Mouse (Mus musculus) stomach, postnatal 0 days (tissue): ENCODE measurements around the gene Smoc2. TPM values are rescaled to one million over a fixed set of nuclear protein-coding genes. Genes with fewer than 3 reads are reported as not detected.

Source experiments
- ATAC-seq: fragments of 200-750 bp; cut with Nextera tagmentation; 2 replicates; pipeline ENCODE4 v1.8.0; 2017; ENCODE audit not compliant: low FRiP score, low TSS enrichment
- DNase-seq: peaks from one replicate; pipeline ENCODE4 v3.0.0-alpha.2; 2016; ENCODE audit warnings: low spot score
- H3K27ac ChIP-seq: fragments of 300-500 bp; sonication (generic); replicated peaks from 2 replicates; pipeline ENCODE4 v1.5.1; 2014; ENCODE audit warnings: mild to moderate bottlenecking, control low read depth
- H3K27me3 ChIP-seq: fragments of 300-500 bp; sonication (generic); 2 replicates; pipeline ENCODE4 v1.6.1; 2014; ENCODE audit warnings: low read length; ENCODE audit not compliant: control insufficient read depth, insufficient read depth
- H3K36me3 ChIP-seq: fragments of 300-500 bp; sonication (generic); 2 replicates; pipeline ENCODE4 v1.6.1; 2014; ENCODE audit warnings: low read length, mixed read lengths; ENCODE audit not compliant: control insufficient read depth, insufficient read depth
- H3K4me1 ChIP-seq: fragments of 300-500 bp; sonication (generic); replicated peaks from 2 replicates; pipeline ENCODE4 v1.6.1; 2014; ENCODE audit warnings: antibody characterized with exemption; ENCODE audit not compliant: control insufficient read depth, insufficient read depth
- H3K4me2 ChIP-seq: fragments of 300-500 bp; sonication (generic); replicated peaks from 2 replicates; pipeline ENCODE4 v1.6.1; 2014; ENCODE audit warnings: low read depth, mild to moderate bottlenecking, control low read depth, moderate library complexity
- H3K4me3 ChIP-seq: fragments of 300-500 bp; sonication (generic); 2 replicates; pipeline ENCODE4 v1.5.1; 2014; ENCODE audit warnings: low read depth, low read length, control low read depth
- H3K9ac ChIP-seq: fragments of 300-500 bp; sonication (generic); 2 replicates; pipeline ENCODE4 v1.6.1; 2014; ENCODE audit warnings: mild to moderate bottlenecking, low read length, control low read depth, mixed read lengths
- H3K9me3 ChIP-seq: fragments of 300-500 bp; sonication (generic); 2 replicates; pipeline ENCODE4 v1.6.1; 2016; ENCODE audit warnings: low read length; ENCODE audit not compliant: control insufficient read depth
- CTCF ChIP-seq: IDR thresholded peaks from 2 replicates; pipeline ENCODE4 v1.5.1; 2016; ENCODE audit warnings: antibody characterized with exemption, low read depth, mild to moderate bottlenecking, moderate library complexity
- EP300 ChIP-seq: optimal IDR thresholded peaks from 2 replicates; pipeline ENCODE3; 2016; ENCODE audit warnings: antibody characterized with exemption
- WGBS: fragments of 180-500 bp; shearing (Covaris S2); extraction: QIAGEN DNeasy Blood & Tissue Kit; methylation state at CpG from one replicate; pipeline ENCODE4 v1.1.7; 2014; 5-methylcytosine and 5-hydroxymethylcytosine counted together
- polyA plus RNA-seq: library from polyadenylated mRNA; unstranded; fragments of >200 nt; fragmentation: Nextera tagmentation; extraction: Ambion mirVana; gene quantifications from 2 replicates; pipeline ENCODE4 v1.2.1, GENCODE M21; 2015

Gene Smoc2
- polyA plus RNA-seq, 1 experiment from 2014 or later = 59.2 TPM

- no peak overlapping the region for H3K9ac ChIP-seq
- DNase-seq (no peak), ATAC-seq (no peak)
- TF ChIP-seq EP300 = no peak
- no peak for TF ChIP-seq CTCF
- no peaks in the 10 kb centered on the region for H3K4me1 ChIP-seq
- no peak overlapping the region for H3K27ac ChIP-seq
- no peak overlapping the region for H3K4me3 ChIP-seq
- no peaks in the 10 kb centered on the region for H3K27me3 ChIP-seq
- 59% methylated on average over 2 of the region's 2 CpGs for WGBS
- H3K4me2 ChIP-seq = no peak overlapping the region
- H3K36me3 ChIP-seq = no peaks in the 10 kb centered on the region
- H3K9me3 ChIP-seq = no peaks in the 10 kb centered on the region
Measured at GRCm38 (mm10) chr17:14392443-14392842, 113.1 kb downstream of the Smoc2 start.

- 51% methylated on average over 5 of the region's 5 CpGs for WGBS
- H3K27ac ChIP-seq = no peak overlapping the region
- no peaks in the 10 kb centered on the region for H3K9me3 ChIP-seq
- TF ChIP-seq EP300 (no peak), CTCF (no peak)
- H3K36me3 ChIP-seq = no peaks in the 10 kb centered on the region
- no peaks in the 10 kb centered on the region for H3K27me3 ChIP-seq
- H3K4me3 ChIP-seq = no peak overlapping the region
- ATAC-seq (no peak), DNase-seq (no peak)
- H3K9ac ChIP-seq = no peak overlapping the region
- no peak overlapping the region for H3K4me2 ChIP-seq
- no peaks in the 10 kb centered on the region for H3K4me1 ChIP-seq
Measured at GRCm38 (mm10) chr17:14394861-14395260, 115.6 kb downstream of the Smoc2 start.

DNA sequence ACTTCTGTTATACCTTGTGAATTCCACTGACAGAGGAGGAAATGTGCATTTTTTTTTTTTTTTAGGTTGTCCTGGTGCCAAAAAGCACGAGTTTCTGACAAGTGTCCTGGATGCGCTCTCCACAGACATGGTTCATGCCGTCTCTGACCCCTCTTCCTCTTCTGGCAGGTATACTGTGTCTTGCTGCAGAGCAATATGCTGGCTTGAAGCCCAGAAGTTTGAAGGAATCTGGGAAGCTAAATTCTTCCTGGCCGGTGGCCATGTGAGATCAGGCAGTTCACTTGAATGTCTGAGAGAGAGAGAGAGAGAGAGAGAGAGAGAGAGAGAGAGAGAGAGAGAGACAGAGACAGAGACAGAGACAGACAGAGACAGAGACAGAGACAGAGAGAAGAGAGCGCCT is 118.2 kb downstream of the Smoc2 start:
- H3K36me3 ChIP-seq = no peaks in the 10 kb centered on the region
- TF ChIP-seq EP300 (no peak), CTCF (no peak)
- no peak overlapping the region for H3K4me3 ChIP-seq
- H3K9me3 ChIP-seq = no peaks in the 10 kb centered on the region
- no peak overlapping the region for H3K4me2 ChIP-seq
- DNase-seq = peak; percentile 29
- no peak overlapping the region for H3K27ac ChIP-seq
- 37% methylated on average over 5 of the region's 5 CpGs for WGBS
- no peaks in the 10 kb centered on the region for H3K27me3 ChIP-seq
- ATAC-seq = 0 out of 2 replicates have a peak, but pooled peaks have one; percentile 47
- no peaks in the 10 kb centered on the region for H3K4me1 ChIP-seq
- H3K9ac ChIP-seq = no peak overlapping the region

DNA sequence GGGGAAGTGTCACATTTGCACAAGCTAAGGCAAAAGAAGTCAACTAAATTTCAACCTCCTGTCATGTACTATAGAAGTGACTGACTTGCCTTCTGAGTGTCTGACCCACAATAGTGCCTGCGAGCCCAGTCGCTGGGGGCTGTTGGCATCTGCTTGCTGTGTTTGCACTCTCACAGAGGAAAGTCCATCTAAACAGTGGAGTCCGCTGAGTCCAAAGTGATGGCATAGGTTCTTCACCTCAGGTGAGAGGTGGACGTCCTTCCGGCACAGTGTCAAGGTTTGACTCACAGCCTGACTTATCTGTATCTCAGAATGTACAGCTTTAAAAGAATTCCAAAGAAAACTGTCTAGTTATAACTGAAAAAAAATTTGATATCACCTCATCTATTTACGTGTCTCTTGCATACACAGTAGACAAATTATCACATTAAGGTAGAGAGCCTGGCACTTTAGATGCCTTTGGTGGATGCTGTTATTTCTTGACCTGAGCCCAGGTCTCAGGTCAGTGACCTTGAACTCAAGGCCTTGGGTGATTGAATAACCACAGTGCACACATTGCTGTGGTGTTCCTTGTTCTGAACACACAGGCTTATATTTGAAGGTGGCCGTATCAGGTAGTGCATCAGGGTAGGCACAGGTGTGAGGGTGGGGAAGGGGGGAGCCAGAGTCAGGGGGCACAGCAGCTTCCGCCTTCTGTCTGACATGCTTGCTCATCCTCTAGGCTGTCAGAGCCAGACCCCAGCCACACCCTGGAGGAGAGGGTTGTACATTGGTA is 119.5 kb downstream of the Smoc2 start:
- Histone ChIP-seq H3K4me1 (no peaks in the 10 kb centered on the region), H3K9ac (no peak overlapping the region), H3K27ac (no peak overlapping the region), H3K36me3 (no peaks in the 10 kb centered on the region), H3K4me2 (no peak overlapping the region), H3K4me3 (no peak overlapping the region), H3K27me3 (no peaks in the 10 kb centered on the region), H3K9me3 (no peaks in the 10 kb centered on the region)
- TF ChIP-seq CTCF (no peak), EP300 (no peak)
- DNase-seq (no peak), ATAC-seq (no peak)
- WGBS = 91% methylated on average over 8 of the region's 8 CpGs

DNA sequence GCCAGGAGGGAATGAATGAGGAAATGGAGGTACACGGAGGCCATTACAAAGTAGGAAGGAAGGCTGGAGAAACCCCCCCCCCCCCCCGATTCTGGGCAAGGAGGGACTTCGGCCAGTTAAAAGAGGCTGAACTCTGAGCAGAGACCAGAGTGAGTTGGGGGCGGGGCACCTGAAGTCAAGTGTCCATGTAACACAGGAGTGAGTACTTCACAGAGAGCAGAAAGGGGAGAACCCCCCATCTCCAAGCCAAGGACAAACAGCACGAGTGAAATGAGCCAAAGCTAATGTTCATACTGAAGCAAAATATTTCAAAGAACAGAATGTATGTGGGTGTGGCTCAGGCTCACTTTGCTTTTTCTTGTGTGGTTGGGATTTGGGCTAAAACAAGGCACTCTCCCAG is 121.7 kb downstream of the Smoc2 start:
- H3K9ac ChIP-seq = no peak overlapping the region
- TF ChIP-seq EP300 = no peak
- TF ChIP-seq CTCF = no peak
- ATAC-seq (no peak; the same call in 1 of the 2 replicates), DNase-seq (no peak)
- H3K4me3 ChIP-seq = no peak overlapping the region
- no peaks in the 10 kb centered on the region for H3K9me3 ChIP-seq
- WGBS = 65% methylated on average over 5 of the region's 5 CpGs
- no peak overlapping the region for H3K4me2 ChIP-seq
- H3K36me3 ChIP-seq = no peaks in the 10 kb centered on the region
- no peaks in the 10 kb centered on the region for H3K27me3 ChIP-seq
- no peak overlapping the region for H3K27ac ChIP-seq
- H3K4me1 ChIP-seq = no peaks in the 10 kb centered on the region

- WGBS = 49% methylated on average over 5 of the region's 5 CpGs
- no peak for DNase-seq
- H3K9me3 ChIP-seq = no peaks in the 10 kb centered on the region
- no peaks in the 10 kb centered on the region for H3K36me3 ChIP-seq
- H3K4me1 ChIP-seq = no peaks in the 10 kb centered on the region
- H3K4me3 ChIP-seq = no peak overlapping the region
- no peak overlapping the region for H3K4me2 ChIP-seq
- no peaks in the 10 kb centered on the region for H3K27me3 ChIP-seq
- no peak overlapping the region for H3K27ac ChIP-seq
- H3K9ac ChIP-seq = no peak overlapping the region
- ATAC-seq = no peak
- TF ChIP-seq EP300 (no peak), CTCF (no peak)
Measured at GRCm38 (mm10) chr17:14407874-14408273, 128.6 kb downstream of the Smoc2 start.
